Mouse (Mus musculus) forebrain, embryonic 12.5 days (tissue): Measurements from ENCODE around the gene Wfdc3. TPM values are rescaled to one million over a fixed set of nuclear protein-coding genes. Genes with fewer than 3 reads are reported as not detected.

Experiments used
- ATAC-seq: fragments of 200-750 bp; cut with Nextera tagmentation; 2 replicates; pipeline ENCODE4 v1.8.0; 2017; ENCODE audit warnings: moderate TSS enrichment; ENCODE audit not compliant: low FRiP score
- H3K27ac ChIP-seq: fragments of 300-500 bp; sonication (generic); 2 replicates; pipeline ENCODE4 v1.5.1; 2016; ENCODE audit warnings: mild to moderate bottlenecking
- H3K27me3 ChIP-seq: fragments of 300-500 bp; sonication (generic); 2 replicates; pipeline ENCODE4 v1.6.1; 2016; ENCODE audit warnings: mild to moderate bottlenecking
- H3K36me3 ChIP-seq: fragments of 300-500 bp; sonication (generic); replicated peaks from 2 replicates; pipeline ENCODE4 v1.6.1; 2016; ENCODE audit warnings: mild to moderate bottlenecking
- H3K4me1 ChIP-seq: fragments of 300-500 bp; sonication (generic); 2 replicates; pipeline ENCODE4 v1.6.1; 2016
- H3K4me2 ChIP-seq: fragments of 300-500 bp; sonication (generic); 2 replicates; pipeline ENCODE4 v1.6.1; 2016; ENCODE audit warnings: mild to moderate bottlenecking, moderate library complexity
- H3K4me3 ChIP-seq: fragments of 300-500 bp; sonication (generic); replicated peaks from 2 replicates; pipeline ENCODE4 v1.5.1; 2016; ENCODE audit warnings: mild to moderate bottlenecking
- H3K9ac ChIP-seq: fragments of 300-500 bp; sonication (generic); 2 replicates; pipeline ENCODE4 v1.6.1; 2016; ENCODE audit warnings: mild to moderate bottlenecking
- H3K9me3 ChIP-seq: fragments of 300-500 bp; sonication (generic); 2 replicates; pipeline ENCODE4 v1.6.1; 2016
- WGBS: fragments of 180-500 bp; shearing (Covaris S2); methylation state at CpG from one replicate; pipeline ENCODE4 v1.1.7; 2016; 5-methylcytosine and 5-hydroxymethylcytosine counted together
- polyA plus RNA-seq: library from polyadenylated mRNA; unstranded; fragments of >200 nt; fragmentation: Nextera tagmentation; extraction: Ambion mirVana; gene quantifications from 2 replicates; pipeline ENCODE4 v1.2.1, GENCODE M21; 2016

Wfdc3 gene
- polyA plus RNA-seq, 1 experiment from 2014 or later = 0.73 TPM

GRCm38 (mm10) chr2:164773229-164773988, 27.7 kb upstream of the Wfdc3 start:
- peaks cover 4% of the 10 kb centered on the region; the same call in 1 of the 2 replicates for H3K27me3 ChIP-seq
- H3K4me1 ChIP-seq = peaks cover 25% of the 10 kb centered on the region
- H3K4me2 ChIP-seq = no peak overlapping the region
- H3K9ac ChIP-seq = no peak overlapping the region
- 81% methylated on average over 14 of the region's 14 CpGs for WGBS
- H3K9me3 ChIP-seq = no peaks in the 10 kb centered on the region
- no peak overlapping the region for H3K27ac ChIP-seq
- peaks cover 25% of the 10 kb centered on the region for H3K36me3 ChIP-seq
- no peak overlapping the region for H3K4me3 ChIP-seq
- ATAC-seq = no peak

DNA sequence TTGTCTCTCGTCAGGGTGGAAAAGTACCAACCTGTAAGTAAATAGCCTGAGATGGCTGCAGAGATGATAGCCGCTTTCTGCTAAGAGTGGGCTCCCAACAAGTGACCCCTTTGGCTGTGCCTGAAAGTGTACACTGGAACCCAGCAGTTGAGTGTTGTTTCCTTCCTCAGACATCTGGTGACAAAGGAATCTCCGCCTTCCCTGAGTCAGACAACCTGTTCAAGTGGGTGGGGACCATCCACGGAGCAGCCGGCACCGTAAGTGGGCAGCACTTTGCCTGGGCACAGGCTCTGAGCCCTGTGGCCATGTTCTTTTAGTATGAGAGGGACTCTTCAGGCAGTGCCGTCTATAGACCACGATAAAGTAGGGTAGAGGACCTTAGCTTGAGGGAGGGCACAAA, 25.4 kb upstream of the Wfdc3 start:
- no peak overlapping the region for H3K27ac ChIP-seq
- peaks cover 48% of the 10 kb centered on the region for H3K36me3 ChIP-seq
- H3K4me1 ChIP-seq = peaks cover 25% of the 10 kb centered on the region
- H3K9me3 ChIP-seq = no peaks in the 10 kb centered on the region
- peak overlapping the region; percentile 93 for H3K4me3 ChIP-seq
- H3K9ac ChIP-seq = peak overlapping the region; percentile 83
- ATAC-seq = no peak
- peak overlapping the region; percentile 85 for H3K4me2 ChIP-seq
- H3K27me3 ChIP-seq = no peaks in the 10 kb centered on the region
- 83% methylated on average over 8 of the region's 8 CpGs for WGBS

- Histone ChIP-seq H3K4me3 (peak overlapping the region; percentile 93), H3K36me3 (peaks cover 56% of the 10 kb centered on the region), H3K4me1 (peaks cover 25% of the 10 kb centered on the region), H3K27me3 (no peaks in the 10 kb centered on the region), H3K4me2 (peak overlapping the region; percentile 85), H3K9ac (peak overlapping the region; percentile 83), H3K9me3 (no peaks in the 10 kb centered on the region), H3K27ac (peak overlapping the region; percentile 69)
- WGBS = 6% methylated on average over 15 of the region's 15 CpGs
- ATAC-seq = no peak
These were observed 24.5 kb upstream of the Wfdc3 start for GRCm38 (mm10) chr2:164770279-164770678.

DNA sequence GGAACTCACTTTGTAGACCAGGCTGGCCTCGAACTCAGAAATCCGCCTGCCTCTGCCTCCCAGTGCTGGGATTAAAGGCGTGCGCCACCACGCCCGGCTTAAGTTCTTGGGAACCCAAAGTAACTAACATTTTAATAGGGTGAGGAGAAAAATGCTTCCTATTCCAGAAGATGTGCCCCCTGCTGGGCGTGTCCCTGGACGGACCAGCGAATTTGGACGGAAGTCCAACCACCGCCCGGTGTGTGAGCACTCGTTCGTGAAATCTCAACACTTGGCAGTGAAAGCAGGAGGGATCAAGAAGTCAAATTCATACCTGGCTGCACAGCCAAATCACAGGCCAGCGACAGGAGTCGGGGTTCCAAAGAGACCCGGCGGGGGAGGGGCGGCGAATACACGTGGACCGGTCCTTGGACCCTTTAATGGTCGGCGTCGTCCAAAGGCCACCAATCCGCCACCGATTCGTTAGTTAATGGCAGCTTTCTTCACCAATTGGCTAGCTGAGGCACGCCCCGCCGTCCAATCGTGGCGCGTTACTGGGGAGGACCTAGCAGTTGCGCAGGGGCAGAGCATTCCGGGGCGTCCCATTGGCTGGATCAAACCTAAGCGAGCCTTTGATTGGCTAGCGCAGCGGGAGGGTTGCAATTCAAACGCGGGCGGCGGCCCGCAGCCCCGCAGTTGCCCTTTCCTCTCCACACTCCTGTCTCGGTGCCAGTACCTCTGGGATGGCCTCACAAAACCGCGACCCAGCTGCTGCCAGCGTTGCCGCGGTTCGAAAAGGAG, 23.7 kb upstream of the Wfdc3 start, which contains the start of gene Ube2c:
Ube2c (plus strand) TSS at position 641 of the 780 bp plus-strand sequence.
- Histone ChIP-seq H3K27me3 (no peaks in the 10 kb centered on the region), H3K4me1 (peaks cover 25% of the 10 kb centered on the region), H3K4me2 (peak within 1 kb of the TSS; percentile 85), H3K9me3 (no peaks in the 10 kb centered on the region), H3K27ac (peak within 1 kb of the TSS; percentile 69), H3K36me3 (peaks cover 64% of the 10 kb centered on the region), H3K4me3 (peak within 1 kb of the TSS; percentile 93), H3K9ac (peak within 1 kb of the TSS; percentile 83)
- ATAC-seq = peak; percentile 99
- WGBS = 3% methylated on average over 53 of the region's 53 CpGs

DNA sequence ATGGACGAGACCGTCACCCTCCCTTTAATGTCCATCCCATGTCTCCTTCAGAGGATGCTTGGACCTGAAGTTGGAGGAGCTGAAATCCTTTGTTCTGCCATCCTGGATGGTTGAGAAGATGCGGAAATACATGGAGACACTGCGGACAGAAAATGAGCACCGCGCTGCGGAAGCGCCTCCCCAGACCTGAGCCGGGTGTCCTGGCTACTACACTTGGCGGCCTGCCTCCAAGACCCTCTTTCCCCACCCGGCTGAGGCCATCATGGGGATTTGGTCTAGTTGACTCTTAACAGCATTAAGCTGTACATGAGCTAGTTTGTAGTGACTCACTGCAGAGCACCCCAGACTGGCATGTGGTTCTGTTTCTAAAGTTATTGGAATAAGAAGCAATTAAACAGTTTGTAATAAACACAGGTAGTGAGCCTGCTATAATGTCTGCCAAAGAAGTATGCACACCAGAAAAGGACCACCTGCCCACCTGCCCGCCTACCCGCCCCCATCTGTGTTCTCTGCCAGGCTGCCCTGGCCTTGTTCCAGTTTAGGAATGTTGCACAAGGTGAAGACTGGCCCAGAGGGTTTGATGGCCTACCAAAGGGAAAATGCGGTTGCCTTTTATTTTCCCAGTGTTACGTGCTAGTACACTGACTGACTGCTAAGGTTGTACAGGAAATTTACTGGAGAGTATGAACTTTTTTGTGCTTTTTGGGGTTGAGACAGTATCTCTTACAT, 22.2 kb upstream of the Wfdc3 start:
- H3K9ac ChIP-seq = no peak overlapping the region
- H3K27ac ChIP-seq = no peak overlapping the region
- H3K4me3 ChIP-seq = no peak overlapping the region
- no peak for ATAC-seq
- no peaks in the 10 kb centered on the region for H3K27me3 ChIP-seq
- WGBS = 94% methylated on average over 15 of the region's 15 CpGs
- no peak overlapping the region for H3K4me2 ChIP-seq
- H3K9me3 ChIP-seq = no peaks in the 10 kb centered on the region
- H3K4me1 ChIP-seq = peaks cover 25% of the 10 kb centered on the region
- peaks cover 66% of the 10 kb centered on the region for H3K36me3 ChIP-seq

- no peaks in the 10 kb centered on the region for H3K27me3 ChIP-seq
- 88% methylated on average over 3 of the region's 3 CpGs for WGBS
- H3K36me3 ChIP-seq = peaks cover 67% of the 10 kb centered on the region
- ATAC-seq = no peak
- H3K9me3 ChIP-seq = no peaks in the 10 kb centered on the region
- H3K4me2 ChIP-seq = no peak overlapping the region
- no peak overlapping the region for H3K27ac ChIP-seq
- H3K4me1 ChIP-seq = peaks cover 9% of the 10 kb centered on the region
- no peak overlapping the region for H3K9ac ChIP-seq
- H3K4me3 ChIP-seq = no peak overlapping the region
These were observed 20.1 kb upstream of the Wfdc3 start for GRCm38 (mm10) chr2:164765841-164766240.

- no peaks in the 10 kb centered on the region for H3K9me3 ChIP-seq
- H3K36me3 ChIP-seq = peaks cover 90% of the 10 kb centered on the region
- no peaks in the 10 kb centered on the region for H3K4me1 ChIP-seq
- H3K9ac ChIP-seq = no peak overlapping the region
- H3K4me3 ChIP-seq = no peak overlapping the region
- no peaks in the 10 kb centered on the region for H3K27me3 ChIP-seq
- WGBS = 89% methylated on average over 7 of the region's 7 CpGs
- no peak overlapping the region for H3K27ac ChIP-seq
- no peak overlapping the region for H3K4me2 ChIP-seq
- no peak for ATAC-seq
These were observed 16.9 kb upstream of the Wfdc3 start for GRCm38 (mm10) chr2:164762593-164762992.

GRCm38 (mm10) chr2:164761971-164762370, 16.2 kb upstream of the Wfdc3 start:
- no peak for ATAC-seq
- Histone ChIP-seq H3K27ac (no peak overlapping the region), H3K27me3 (no peaks in the 10 kb centered on the region), H3K36me3 (peaks cover 90% of the 10 kb centered on the region), H3K4me2 (no peak overlapping the region), H3K4me3 (no peak overlapping the region), H3K9ac (no peak overlapping the region), H3K4me1 (no peaks in the 10 kb centered on the region), H3K9me3 (no peaks in the 10 kb centered on the region)
- over 99% methylated on average over 4 of the region's 4 CpGs for WGBS

GRCm38 (mm10) chr2:164761502-164761901, 15.8 kb upstream of the Wfdc3 start:
- no peaks in the 10 kb centered on the region for H3K27me3 ChIP-seq
- no peak for ATAC-seq
- no peak overlapping the region for H3K27ac ChIP-seq
- H3K4me3 ChIP-seq = no peak overlapping the region
- 88% methylated on average over 2 of the region's 2 CpGs for WGBS
- H3K9me3 ChIP-seq = no peaks in the 10 kb centered on the region
- H3K9ac ChIP-seq = no peak overlapping the region
- no peak overlapping the region for H3K4me2 ChIP-seq
- peaks cover 90% of the 10 kb centered on the region for H3K36me3 ChIP-seq
- H3K4me1 ChIP-seq = no peaks in the 10 kb centered on the region

DNA sequence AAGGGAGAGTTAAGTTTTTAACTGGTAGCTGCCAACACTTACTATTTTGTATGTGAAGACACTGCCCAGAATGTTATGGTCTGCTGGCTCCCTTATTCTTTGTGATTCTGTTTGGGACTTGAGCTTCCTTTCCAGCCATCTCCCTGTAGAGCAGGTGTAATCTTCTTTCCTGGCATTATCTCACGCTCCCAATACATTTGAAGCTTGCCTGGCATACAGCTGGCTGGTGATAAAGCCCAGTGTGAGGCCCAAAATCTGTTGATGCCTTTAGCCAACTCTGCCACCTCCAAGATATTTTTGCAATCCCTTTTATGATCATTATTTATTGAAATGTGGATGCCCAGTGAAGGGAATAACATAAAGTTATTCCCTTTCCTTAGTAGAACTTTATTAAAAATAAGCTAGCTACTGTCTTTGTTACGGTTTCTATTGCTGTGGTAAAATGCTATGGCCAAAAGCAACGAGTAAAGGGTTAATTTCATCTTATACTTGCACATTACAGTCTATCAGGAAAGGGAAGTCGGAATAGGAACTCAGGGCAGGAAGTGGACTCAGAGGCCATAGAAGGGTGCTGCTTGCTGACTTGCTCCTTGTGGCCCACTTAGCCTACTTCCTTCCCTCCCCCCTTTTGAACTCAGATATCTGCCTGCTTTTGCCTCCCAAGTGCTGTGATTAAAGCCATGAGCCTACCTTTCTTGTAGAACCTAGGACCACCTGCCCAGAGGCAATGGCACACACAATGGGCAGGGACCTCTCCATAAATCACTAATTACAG, 14.5 kb upstream of the Wfdc3 start:
- Histone ChIP-seq H3K27ac (no peak overlapping the region), H3K4me1 (no peaks in the 10 kb centered on the region), H3K9me3 (no peaks in the 10 kb centered on the region), H3K9ac (no peak overlapping the region), H3K4me2 (no peak overlapping the region), H3K36me3 (peaks cover 91% of the 10 kb centered on the region), H3K27me3 (no peaks in the 10 kb centered on the region), H3K4me3 (no peak overlapping the region)
- WGBS = 90% methylated on average over 4 of the region's 4 CpGs
- ATAC-seq = no peak

DNA sequence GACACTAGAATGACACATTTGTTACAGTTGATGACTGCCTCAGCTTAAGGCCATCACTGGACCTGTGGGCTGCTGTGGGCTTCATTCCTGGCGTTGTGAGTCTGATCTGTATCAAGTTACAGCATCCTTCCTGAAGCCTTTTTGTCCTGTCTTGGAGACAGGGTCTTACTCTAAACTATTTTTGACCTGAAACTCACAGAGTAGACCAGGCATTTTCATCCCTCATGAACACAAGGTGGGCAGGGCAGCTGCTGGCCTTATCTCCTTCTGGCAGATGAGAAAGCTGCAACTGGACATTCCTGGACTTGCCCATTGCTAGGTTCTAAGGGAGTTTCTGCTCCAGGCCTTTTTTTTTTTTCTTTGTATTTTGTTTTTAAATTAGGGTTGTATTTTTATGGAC, 13.0 kb upstream of the Wfdc3 start:
- Histone ChIP-seq H3K9ac (no peak overlapping the region), H3K4me3 (no peak overlapping the region), H3K27ac (no peak overlapping the region), H3K9me3 (no peaks in the 10 kb centered on the region), H3K36me3 (peaks cover 98% of the 10 kb centered on the region), H3K27me3 (no peaks in the 10 kb centered on the region), H3K4me1 (no peaks in the 10 kb centered on the region), H3K4me2 (no peak overlapping the region)
- ATAC-seq = no peak
- WGBS = 73% methylated on average over 1 of the region's 1 CpGs
